Mouse (Mus musculus) neural tube, embryonic 13.5 days (tissue): ENCODE results near the gene Tmem94. TPM values are rescaled to one million over a fixed set of nuclear protein-coding genes. Genes with fewer than 3 reads are reported as not detected.

ENCODE experiments used
- ATAC-seq: fragments of 200-750 bp; cut with Nextera tagmentation; 2 replicates; pipeline ENCODE4 v1.8.0; 2017; ENCODE audit warnings: low read depth, mild to moderate bottlenecking, moderate TSS enrichment, moderate library complexity
- H3K27ac ChIP-seq: fragments of 300-500 bp; sonication (generic); replicated peaks from 2 replicates; pipeline ENCODE4 v1.5.1; 2015; ENCODE audit warnings: moderate library complexity, mild to moderate bottlenecking, inconsistent platforms
- H3K27me3 ChIP-seq: fragments of 300-500 bp; sonication (generic); 2 replicates; pipeline ENCODE4 v1.6.1; 2015; ENCODE audit warnings: mild to moderate bottlenecking, inconsistent platforms
- H3K36me3 ChIP-seq: fragments of 300-500 bp; sonication (generic); 2 replicates; pipeline ENCODE4 v1.6.1; 2015; ENCODE audit warnings: mild to moderate bottlenecking, inconsistent platforms
- H3K4me1 ChIP-seq: fragments of 300-500 bp; sonication (generic); replicated peaks from 2 replicates; pipeline ENCODE4 v1.6.1; 2015; ENCODE audit warnings: inconsistent platforms
- H3K4me2 ChIP-seq: fragments of 300-500 bp; sonication (generic); 2 replicates; pipeline ENCODE4 v1.6.1; 2015; ENCODE audit warnings: inconsistent platforms, mild to moderate bottlenecking, moderate library complexity
- H3K4me3 ChIP-seq: fragments of 300-500 bp; sonication (generic); 2 replicates; pipeline ENCODE4 v1.5.1; 2015; ENCODE audit warnings: mild to moderate bottlenecking, inconsistent platforms
- H3K9ac ChIP-seq: fragments of 300-500 bp; sonication (generic); 2 replicates; pipeline ENCODE4 v1.6.1; 2015; ENCODE audit warnings: moderate library complexity, mild to moderate bottlenecking, inconsistent platforms
- H3K9me3 ChIP-seq: fragments of 300-500 bp; sonication (generic); 2 replicates; pipeline ENCODE4 v1.6.1; 2016; ENCODE audit warnings: inconsistent platforms
- WGBS: fragments of 180-500 bp; shearing (Covaris S2); methylation state at CpG from one replicate; pipeline ENCODE4 v1.1.7; 2015; 5-methylcytosine and 5-hydroxymethylcytosine counted together
- polyA plus RNA-seq: library from polyadenylated mRNA; unstranded; fragments of >200 nt; fragmentation: Nextera tagmentation; extraction: Ambion mirVana; gene quantifications from 2 replicates; pipeline ENCODE4 v1.2.1, GENCODE M21; 2015

Tmem94 gene
- polyA plus RNA-seq: 25.4 and 25.8 TPM in 2 replicates

GRCm38 (mm10) chr11:115765103-115765606 lies at the start of gene Tmem94:
TSS of gene Tmem94 (plus strand) at chr11:115765433.
- peak; percentile 97 for ATAC-seq
- Histone ChIP-seq H3K27ac (peak within 1 kb of the TSS; percentile 95), H3K36me3 (no peaks in the 10 kb centered on the region), H3K4me3 (peak within 1 kb of the TSS; percentile 80), H3K9me3 (no peaks in the 10 kb centered on the region), H3K4me1 (peaks cover 36% of the 10 kb centered on the region), H3K4me2 (peak within 1 kb of the TSS; percentile 71), H3K9ac (peak within 1 kb of the TSS; percentile 93), H3K27me3 (no peaks in the 10 kb centered on the region)
- 0% methylated on average over 32 of the region's 32 CpGs for WGBS

- Histone ChIP-seq H3K27ac (no peak overlapping the region), H3K4me1 (no peaks in the 10 kb centered on the region), H3K4me2 (no peak overlapping the region), H3K36me3 (no peaks in the 10 kb centered on the region), H3K9me3 (no peaks in the 10 kb centered on the region), H3K9ac (no peak overlapping the region), H3K27me3 (no peaks in the 10 kb centered on the region), H3K4me3 (no peak overlapping the region)
- ATAC-seq: no peak
- 69% methylated on average over 15 of the region's 15 CpGs for WGBS
Observed at GRCm38 (mm10) chr11:115716410-115717338, 48.6 kb upstream of the Tmem94 start.

DNA sequence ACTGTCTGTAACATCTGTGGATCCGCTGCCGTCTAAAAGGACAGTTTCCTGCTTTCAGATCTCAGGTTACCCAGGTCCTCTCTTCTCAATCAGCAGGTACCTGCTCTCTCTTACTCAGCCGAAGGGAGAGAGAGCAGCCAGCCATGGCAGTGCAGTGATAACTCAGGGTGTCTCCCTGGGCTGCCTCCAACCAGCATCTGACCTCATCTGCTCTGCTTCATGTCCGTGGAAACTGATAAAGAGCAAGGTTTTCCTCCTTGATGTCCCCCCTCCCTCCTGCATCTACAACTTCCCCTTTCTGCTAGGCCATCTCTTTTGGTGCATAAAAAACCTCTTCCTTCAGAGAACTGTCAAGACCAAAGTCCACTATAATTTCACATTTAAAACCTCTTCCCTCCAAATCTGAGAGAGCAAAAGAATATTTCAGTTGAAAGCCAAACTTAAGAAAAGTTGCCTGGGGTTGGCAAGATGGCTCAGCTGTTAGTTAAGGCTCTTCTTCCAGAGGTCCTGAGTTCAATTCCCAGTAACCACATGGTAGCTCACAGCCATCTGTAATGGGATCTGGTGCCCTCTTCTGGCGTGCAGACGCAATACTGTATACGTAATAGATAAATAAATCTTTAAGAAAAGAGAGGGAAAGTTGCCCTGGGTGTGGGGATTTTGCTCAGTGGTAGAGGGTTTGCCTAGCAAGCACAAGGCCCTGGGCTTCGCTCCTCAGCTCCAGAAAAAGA lies 47.4 kb upstream of the Tmem94 start:
- Histone ChIP-seq H3K4me3 (no peak overlapping the region), H3K4me2 (no peak overlapping the region), H3K9ac (no peak overlapping the region), H3K36me3 (no peaks in the 10 kb centered on the region), H3K4me1 (no peaks in the 10 kb centered on the region), H3K9me3 (no peaks in the 10 kb centered on the region), H3K27me3 (no peaks in the 10 kb centered on the region), H3K27ac (no peak overlapping the region)
- WGBS: 59% methylated on average over 8 of the region's 8 CpGs
- no peak for ATAC-seq

DNA sequence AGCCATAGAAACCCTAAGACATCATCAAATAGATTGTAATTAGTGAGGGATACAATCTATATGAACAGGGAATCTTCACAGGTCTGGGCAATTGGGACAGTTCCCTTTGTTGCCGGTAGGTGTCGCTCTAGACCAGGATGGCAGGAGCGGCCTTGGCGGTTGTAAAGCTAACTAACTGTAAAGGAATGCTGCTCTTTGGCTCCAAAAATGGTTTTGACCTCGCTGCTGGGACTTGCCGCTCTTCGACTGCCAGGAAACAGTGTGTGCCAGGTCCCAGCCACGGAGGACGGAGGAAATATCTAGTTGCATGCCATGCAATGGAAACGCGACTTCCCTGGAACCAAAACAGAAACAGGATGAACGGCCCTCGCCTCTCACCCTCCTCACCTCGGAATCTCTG lies 42.6 kb upstream of the Tmem94 start:
- Histone ChIP-seq H3K4me1 (no peaks in the 10 kb centered on the region), H3K27ac (no peak overlapping the region), H3K4me3 (no peak overlapping the region), H3K27me3 (no peaks in the 10 kb centered on the region), H3K36me3 (no peaks in the 10 kb centered on the region), H3K9me3 (no peaks in the 10 kb centered on the region), H3K9ac (no peak overlapping the region), H3K4me2 (no peak overlapping the region)
- 16% methylated on average over 14 of the region's 14 CpGs for WGBS
- no peak for ATAC-seq

DNA sequence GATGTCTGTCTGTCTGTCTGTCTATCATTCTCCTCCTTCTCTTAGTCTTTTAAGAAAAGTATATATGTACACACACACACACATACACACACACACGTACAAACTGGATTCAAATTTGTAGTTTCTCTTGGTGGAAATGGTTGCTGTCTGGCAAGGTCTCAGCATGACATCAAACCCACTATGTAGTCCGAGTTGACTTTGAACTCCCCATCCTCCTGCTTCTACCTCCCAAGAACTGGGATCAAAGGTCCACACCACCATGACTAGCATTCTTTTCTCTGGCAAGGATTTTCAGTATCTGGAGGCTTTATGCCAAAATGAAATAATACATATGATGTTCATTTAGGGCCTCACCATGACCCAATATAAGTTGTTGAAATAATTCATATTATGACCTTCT lies 42.0 kb upstream of the Tmem94 start:
- ATAC-seq: no peak
- Histone ChIP-seq H3K9me3 (no peaks in the 10 kb centered on the region), H3K9ac (no peak overlapping the region), H3K36me3 (no peaks in the 10 kb centered on the region), H3K27ac (no peak overlapping the region), H3K4me2 (no peak overlapping the region), H3K4me1 (no peaks in the 10 kb centered on the region), H3K27me3 (no peaks in the 10 kb centered on the region), H3K4me3 (no peak overlapping the region)
- 68% methylated on average over 2 of the region's 2 CpGs for WGBS

GRCm38 (mm10) chr11:115734041-115734686 lies 31.1 kb upstream of the Tmem94 start:
- Histone ChIP-seq H3K9ac (no peak overlapping the region), H3K4me3 (no peak overlapping the region), H3K27me3 (no peaks in the 10 kb centered on the region), H3K4me1 (peaks cover 13% of the 10 kb centered on the region; the same call in 1 of the 2 replicates), H3K27ac (peak overlapping the region; percentile 14; the same call in 1 of the 2 replicates), H3K9me3 (no peaks in the 10 kb centered on the region), H3K4me2 (no peak overlapping the region), H3K36me3 (no peaks in the 10 kb centered on the region)
- WGBS: 58% methylated on average over 11 of the region's 11 CpGs
- ATAC-seq: no peak

GRCm38 (mm10) chr11:115737608-115738208 lies 27.5 kb upstream of the Tmem94 start:
- Histone ChIP-seq H3K4me1 (peaks cover 13% of the 10 kb centered on the region; the same call in 1 of the 2 replicates), H3K27ac (0 out of 2 replicates have a peak overlapping the region, but pooled peaks have one; percentile 0), H3K4me2 (no peak overlapping the region), H3K4me3 (no peak overlapping the region), H3K9ac (no peak overlapping the region), H3K9me3 (no peaks in the 10 kb centered on the region), H3K36me3 (no peaks in the 10 kb centered on the region), H3K27me3 (no peaks in the 10 kb centered on the region)
- WGBS: 26% methylated on average over 10 of the region's 10 CpGs
- ATAC-seq: no peak

GRCm38 (mm10) chr11:115738275-115738885 lies 26.9 kb upstream of the Tmem94 start:
- peak; percentile 59; the same call in 1 of the 2 replicates for ATAC-seq
- Histone ChIP-seq H3K4me1 (peaks cover 13% of the 10 kb centered on the region; the same call in 1 of the 2 replicates), H3K36me3 (no peaks in the 10 kb centered on the region), H3K9me3 (no peaks in the 10 kb centered on the region), H3K9ac (no peak overlapping the region), H3K4me2 (no peak overlapping the region), H3K4me3 (no peak overlapping the region), H3K27ac (0 out of 2 replicates have a peak overlapping the region, but pooled peaks have one; percentile 0), H3K27me3 (no peaks in the 10 kb centered on the region)
- WGBS: 43% methylated on average over 13 of the region's 13 CpGs

DNA sequence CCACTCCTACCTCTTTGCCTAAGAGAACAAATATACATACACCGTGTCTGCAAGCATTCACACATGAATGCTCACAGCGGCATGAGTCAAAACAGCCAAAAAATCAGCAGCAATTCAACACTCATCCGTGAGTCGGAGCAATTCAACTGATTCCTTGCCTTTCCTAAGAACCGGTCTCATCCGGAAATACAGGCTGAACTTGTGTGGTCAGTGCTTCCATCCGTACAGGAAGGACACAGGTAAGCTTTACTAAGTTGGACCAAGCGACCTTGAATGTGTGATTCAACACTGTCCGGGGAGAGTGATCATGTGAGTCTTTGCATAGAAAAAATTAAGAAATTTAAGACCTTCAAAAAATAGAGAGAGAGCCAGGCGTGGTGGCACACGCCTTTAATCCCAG lies 24.2 kb upstream of the Tmem94 start:
- Histone ChIP-seq H3K36me3 (no peaks in the 10 kb centered on the region), H3K4me3 (no peak overlapping the region), H3K9ac (no peak overlapping the region), H3K4me2 (no peak overlapping the region), H3K27me3 (no peaks in the 10 kb centered on the region), H3K9me3 (no peaks in the 10 kb centered on the region), H3K27ac (no peak overlapping the region), H3K4me1 (peaks cover 13% of the 10 kb centered on the region; the same call in 1 of the 2 replicates)
- 88% methylated on average over 11 of the region's 11 CpGs for WGBS
- no peak for ATAC-seq

DNA sequence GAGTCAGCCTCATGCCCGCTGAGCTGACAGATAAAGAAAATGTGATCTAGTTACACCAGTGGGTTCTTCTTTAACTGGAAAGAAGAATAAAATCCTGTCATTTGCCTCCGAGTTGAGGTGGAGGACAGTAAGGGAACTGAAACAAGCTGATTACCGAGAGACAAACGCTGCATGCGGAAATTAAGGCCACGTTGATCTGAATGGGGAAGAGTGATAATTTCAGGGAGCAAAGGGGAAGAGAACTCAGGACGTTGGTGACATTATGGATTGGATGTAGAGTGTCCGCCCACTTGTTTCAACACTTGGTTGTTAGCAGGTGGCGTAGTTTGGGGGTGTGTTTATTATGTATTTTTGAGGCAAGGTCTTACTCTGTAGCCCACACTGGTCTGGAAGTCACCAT lies 22.3 kb upstream of the Tmem94 start:
- WGBS: 86% methylated on average over 9 of the region's 9 CpGs

GRCm38 (mm10) chr11:115744385-115744784 lies 20.8 kb upstream of the Tmem94 start:
- Histone ChIP-seq H3K4me3 (no peak overlapping the region), H3K4me2 (no peak overlapping the region), H3K27ac (no peak overlapping the region), H3K27me3 (no peaks in the 10 kb centered on the region), H3K36me3 (no peaks in the 10 kb centered on the region), H3K9ac (no peak overlapping the region), H3K4me1 (peaks cover 10% of the 10 kb centered on the region; the same call in 1 of the 2 replicates), H3K9me3 (no peaks in the 10 kb centered on the region)
- ATAC-seq: no peak
- 90% methylated on average over 5 of the region's 5 CpGs for WGBS

More for the DNA sequence above, 22.3 kb upstream of the Tmem94 start:
- no peak for ATAC-seq
- Histone ChIP-seq H3K9ac (no peak overlapping the region), H3K4me3 (no peak overlapping the region), H3K36me3 (no peaks in the 10 kb centered on the region), H3K27ac (no peak overlapping the region), H3K27me3 (no peaks in the 10 kb centered on the region), H3K4me1 (peaks cover 20% of the 10 kb centered on the region; the same call in 1 of the 2 replicates), H3K4me2 (no peak overlapping the region), H3K9me3 (no peaks in the 10 kb centered on the region)
